16 mouse cellular contexts compared by ENCODE assay signal in genomic region chr14:76605931-76606534, GRCm38 (mm10). TPM values are rescaled to one million over a fixed set of nuclear protein-coding genes. Genes with fewer than 3 reads are reported as not detected.
DNase-seq lines count a peak whose midpoint lies in the region; ATAC-seq and TF ChIP-seq lines count a peak whose summit lies in the region.
"Had no signal": no experiment of that assay in that cellular context is flagged by ENCODE, and none has a peak within 500 bp of the region (broad histone marks: within the 10 kb centered on the region; RNA-seq: fewer than 3 reads in every experiment).

No protein-coding gene starts in this region.

- 37% methylated on average over 13 of the region's 13 CpGs for WGBS in neural tube, embryonic 13.5 days
- WGBS in limb, embryonic 10.5 days = 62% methylated on average over 13 of the region's 13 CpGs
- 51% methylated on average over 13 of the region's 13 CpGs for WGBS in stomach, postnatal 0 days

- no peak overlapping the region for H3K4me2 ChIP-seq in neural tube, embryonic 13.5 days
- no peak overlapping the region for H3K4me2 ChIP-seq in stomach, postnatal 0 days (replicated peaks; ENCODE audit: low read depth)
- H3K4me2 ChIP-seq: hindbrain, embryonic 14.5 days had no signal

- 0 out of 2 replicates have a peak overlapping the region, but pooled peaks have one; percentile 22 for H3K9ac ChIP-seq in neural tube, embryonic 13.5 days
- H3K9ac ChIP-seq in stomach, postnatal 0 days (ENCODE audit: low read length) = no peak overlapping the region
- H3K9ac ChIP-seq: hindbrain, embryonic 14.5 days; liver, embryonic 14.5 days had no signal

- peak overlapping the region; percentile 59 for H3K27ac ChIP-seq in neural tube, embryonic 13.5 days (replicated peaks)
- peak overlapping the region; percentile 74 for H3K27ac ChIP-seq in limb, embryonic 10.5 days
- 0 out of 2 replicates have a peak overlapping the region, but pooled peaks have one; percentile 30 for H3K27ac ChIP-seq in stomach, postnatal 0 days (replicated peaks)
- H3K27ac ChIP-seq: gastrocnemius, adult 2 months; hindbrain, embryonic 14.5 days; liver, embryonic 14.5 days had no signal

- H3K9me3 ChIP-seq in neural tube, embryonic 13.5 days = no peaks in the 10 kb centered on the region
- H3K9me3 ChIP-seq in limb, embryonic 10.5 days (replicated peaks) = no peaks in the 10 kb centered on the region
- no peaks in the 10 kb centered on the region for H3K9me3 ChIP-seq in stomach, postnatal 0 days (ENCODE audit: control insufficient read depth, low read length)

- ATAC-seq in neural tube, embryonic 13.5 days (ENCODE audit: low read depth) = no peak
- no peak for ATAC-seq in stomach, postnatal 0 days (ENCODE audit: low FRiP score, low TSS enrichment)
- no peak for ATAC-seq in activated CD4-positive, CD25-positive, alpha-beta regulatory T cell, adult 4 months

- H3K27me3 ChIP-seq in neural tube, embryonic 13.5 days = no peaks in the 10 kb centered on the region
- H3K27me3 ChIP-seq in limb, embryonic 10.5 days (ENCODE audit: low read depth, poor library complexity, severe bottlenecking) = no peaks in the 10 kb centered on the region
- no peaks in the 10 kb centered on the region for H3K27me3 ChIP-seq in stomach, postnatal 0 days (ENCODE audit: control insufficient read depth, insufficient read depth, low read length)

- no peak for TF ChIP-seq CTCF in stomach, postnatal 0 days (IDR thresholded peaks at IDR 0.05; ENCODE audit: low read depth)

- no peak for TF ChIP-seq EP300 in stomach, postnatal 0 days (optimal IDR thresholded peaks at IDR 0.05)

- peak; percentile 31 to 40 for DNase-seq in frontal cortex, postnatal 36 days (ENCODE audit: low spot score in 2 of 2)
- DNase-seq in frontal cortex, postnatal 25 days (ENCODE audit: low spot score in 2 of 2) = no peak
- DNase-seq in neural tube, embryonic 10.5 days (ENCODE audit: extremely low spot score, low spot score) = no peak
- DNase-seq in limb, embryonic 10.5 days (ENCODE audit: low spot score) = no peak
- DNase-seq in stomach, postnatal 0 days (ENCODE audit: low spot score) = no peak
- DNase-seq in cerebellum, adult 9-11 months = no peak
- DNase-seq: adrenal gland, adult 2 months; gastrocnemius, adult 2 months; kidney, postnatal 14 days; layer of hippocampus, postnatal 36 days; lung, postnatal 4 days; thymus, postnatal 36 days had no signal

- no peaks in the 10 kb centered on the region for H3K36me3 ChIP-seq in neural tube, embryonic 13.5 days
- H3K36me3 ChIP-seq in limb, embryonic 10.5 days = no peaks in the 10 kb centered on the region
- H3K36me3 ChIP-seq in stomach, postnatal 0 days (ENCODE audit: control insufficient read depth, insufficient read depth, low read length) = no peaks in the 10 kb centered on the region

- no peak overlapping the region for H3K4me3 ChIP-seq in neural tube, embryonic 13.5 days
- H3K4me3 ChIP-seq in limb, embryonic 10.5 days = no peak overlapping the region
- H3K4me3 ChIP-seq in stomach, postnatal 0 days (ENCODE audit: low read depth, low read length) = no peak overlapping the region
- H3K4me3 ChIP-seq: gastrocnemius, adult 2 months had no signal

- H3K4me1 ChIP-seq in neural tube, embryonic 13.5 days (replicated peaks) = peaks cover 28% of the 10 kb centered on the region
- peaks cover 32% of the 10 kb centered on the region for H3K4me1 ChIP-seq in limb, embryonic 10.5 days
- H3K4me1 ChIP-seq in stomach, postnatal 0 days (replicated peaks; ENCODE audit: control insufficient read depth, insufficient read depth) = no peaks in the 10 kb centered on the region

RNA-seq across cellular contexts. Expression of gene Serp2, which starts 49.3 kb away (rescaled TPM):
- 129 and 142 TPM in 2 replicates for polyA plus RNA-seq in neural tube, embryonic 13.5 days (2015; fragmentation: Nextera tagmentation; extraction: Ambion mirVana)
- 17.2 and 17.3 TPM in 2 replicates for polyA plus RNA-seq in limb, embryonic 10.5 days (2016; fragmentation: Nextera tagmentation; extraction: Ambion mirVana)
- polyA plus RNA-seq in stomach, postnatal 0 days (2015; fragmentation: Nextera tagmentation; extraction: Ambion mirVana) = 7.4 and 8.0 TPM in 2 replicates
- 1 to 10 TPM; 3.8 to 5.4 TPM for polyA plus RNA-seq in activated CD4-positive, CD25-positive, alpha-beta regulatory T cell, adult 4 months (2017; shearing (Covaris generic))

Comparison
In these comparisons a context has a peak if more than half of its experiments do, and no peak if none do; other contexts are left out.
1. DNase-seq: peak in frontal cortex, postnatal 36 days (2 of 2); none in frontal cortex, postnatal 25 days (0 of 2), neural tube, embryonic 10.5 days (single experiment), limb, embryonic 10.5 days (single experiment), stomach, postnatal 0 days (single experiment) and cerebellum, adult 9-11 months (single experiment).
2. Peak in every context shown above with its lines, with median percentiles within 50 percentile points of each other: H3K27ac ChIP-seq.